Mouse (Mus musculus) spleen, adult 2 months (tissue): ENCODE measurements around the gene Khk. TPM values are rescaled to one million over a fixed set of nuclear protein-coding genes. Genes with fewer than 3 reads are reported as not detected.

ENCODE experiments used
- DNase-seq, 2 experiments: peaks; one replicate each; pipeline versions ENCODE4 v3.0.0 to v3.0.0-alpha.2; 2012 to 2021; ENCODE audit warnings: low spot score in 2 of 2, low read depth in 1 of 2
- H3K27ac ChIP-seq: fragments of 200-500 bp; 2 replicates; pipeline ENCODE4 v1.5.1; 2012; ENCODE audit warnings: low read length, inconsistent platforms; ENCODE audit not compliant: insufficient read depth
- H3K27me3 ChIP-seq: fragments of 200-500 bp; 2 replicates; pipeline ENCODE4 v1.6.1; 2012; ENCODE audit warnings: mild to moderate bottlenecking, moderate library complexity, low read length, inconsistent platforms; ENCODE audit not compliant: control insufficient read depth, insufficient read depth
- H3K36me3 ChIP-seq: fragments of 200-500 bp; 2 replicates; pipeline ENCODE4 v1.6.1; 2012; ENCODE audit warnings: mild to moderate bottlenecking, low read length, inconsistent platforms; ENCODE audit not compliant: control insufficient read depth, insufficient read depth
- H3K4me1 ChIP-seq: fragments of 200-500 bp; 2 replicates; pipeline ENCODE4 v1.6.1; 2011; ENCODE audit warnings: inconsistent platforms; ENCODE audit not compliant: control insufficient read depth, insufficient read depth, insufficient read length
- H3K4me3 ChIP-seq: fragments of 200-500 bp; 2 replicates; pipeline ENCODE4 v1.5.1; 2011; ENCODE audit warnings: mild to moderate bottlenecking, inconsistent platforms; ENCODE audit not compliant: insufficient read depth, insufficient read length; ENCODE audit errors: extremely low read depth
- CTCF ChIP-seq: fragments of 200-500 bp; IDR thresholded peaks from 2 replicates; pipeline ENCODE4 v1.5.1; 2011; ENCODE audit warnings: mild to moderate bottlenecking, inconsistent platforms; ENCODE audit not compliant: insufficient read depth, insufficient read length, insufficient replicate concordance; ENCODE audit errors: extremely low read depth
- POLR2A ChIP-seq: fragments of 200-500 bp; IDR thresholded peaks from 2 replicates; pipeline ENCODE4 v1.6.1; 2011; ENCODE audit warnings: low read depth, low read length, inconsistent platforms
- WGBS: fragments of 180-500 bp; shearing (Covaris S2); methylation state at CpG from one replicate; pipeline ENCODE4 v1.1.7; 2018; 5-methylcytosine and 5-hydroxymethylcytosine counted together
- polyA plus RNA-seq: library from polyadenylated mRNA; depleted of rRNA; stranded (reverse); fragments of >200 nt; gene quantifications from 2 replicates; pipeline ENCODE4 v1.2.3, GENCODE M21; 2012

Khk gene
- polyA plus RNA-seq, 1 experiment = 28.0 TPM

- no peak for DNase-seq
- peaks cover 8% of the 10 kb centered on the region; the same call in 1 of the 2 replicates for H3K4me1 ChIP-seq
- no peaks in the 10 kb centered on the region for H3K36me3 ChIP-seq
- H3K4me3 ChIP-seq = no peak overlapping the region
- WGBS = 92% methylated on average over 11 of the region's 11 CpGs
- 0 out of 2 replicates have a peak overlapping the region, but pooled peaks have one; percentile 7 for H3K27ac ChIP-seq
- H3K27me3 ChIP-seq = no peaks in the 10 kb centered on the region
- TF ChIP-seq POLR2A (no peak), CTCF (no peak)
Observed at GRCm38 (mm10) chr5:30917348-30917747, 3.9 kb upstream of the Khk start.

- Histone ChIP-seq H3K27me3 (no peaks in the 10 kb centered on the region), H3K27ac (no peak overlapping the region), H3K4me3 (no peak overlapping the region), H3K4me1 (peaks cover 8% of the 10 kb centered on the region; the same call in 1 of the 2 replicates), H3K36me3 (no peaks in the 10 kb centered on the region)
- DNase-seq = no peak
- 92% methylated on average over 31 of the region's 31 CpGs for WGBS
- no peak for TF ChIP-seq POLR2A
- TF ChIP-seq CTCF = no peak
Observed at GRCm38 (mm10) chr5:30917891-30918670, 3.1 kb upstream of the Khk start.

GRCm38 (mm10) chr5:30918691-30919090 is 2.5 kb upstream of the Khk start:
- TF ChIP-seq CTCF (no peak), POLR2A (no peak)
- Histone ChIP-seq H3K4me1 (peaks cover 8% of the 10 kb centered on the region; the same call in 1 of the 2 replicates), H3K27me3 (no peaks in the 10 kb centered on the region), H3K36me3 (no peaks in the 10 kb centered on the region), H3K4me3 (no peak overlapping the region), H3K27ac (no peak overlapping the region)
- 92% methylated on average over 8 of the region's 8 CpGs for WGBS
- no peak for DNase-seq

- Histone ChIP-seq H3K4me1 (peaks cover 8% of the 10 kb centered on the region; the same call in 1 of the 2 replicates), H3K27ac (no peak overlapping the region), H3K36me3 (no peaks in the 10 kb centered on the region), H3K4me3 (no peak overlapping the region), H3K27me3 (no peaks in the 10 kb centered on the region)
- TF ChIP-seq CTCF (no peak), POLR2A (no peak)
- no peak for DNase-seq
- 83% methylated on average over 11 of the region's 11 CpGs for WGBS
Observed at GRCm38 (mm10) chr5:30919831-30920614, 1.2 kb upstream of the Khk start.

GRCm38 (mm10) chr5:30920621-30921020 is 610 bp upstream of the Khk start:
- no peak for DNase-seq
- H3K4me3 ChIP-seq = no peak overlapping the region

GRCm38 (mm10) chr5:30922581-30923041 is 1.4 kb downstream of the Khk start:
- Histone ChIP-seq H3K36me3 (no peaks in the 10 kb centered on the region), H3K4me3 (no peak overlapping the region), H3K4me1 (peaks cover 3% of the 10 kb centered on the region; the same call in 1 of the 2 replicates), H3K27ac (no peak overlapping the region), H3K27me3 (no peaks in the 10 kb centered on the region)
- TF ChIP-seq POLR2A = no peak
- TF ChIP-seq CTCF = no peak
- DNase-seq = no peak
- WGBS = 81% methylated on average over 10 of the region's 10 CpGs

More at GRCm38 (mm10) chr5:30920621-30921020, 610 bp upstream of the Khk start:
- Histone ChIP-seq H3K27ac (no peak overlapping the region), H3K27me3 (no peaks in the 10 kb centered on the region), H3K36me3 (no peaks in the 10 kb centered on the region), H3K4me1 (peaks cover 4% of the 10 kb centered on the region; the same call in 1 of the 2 replicates)
- TF ChIP-seq POLR2A (no peak), CTCF (no peak)
- 82% methylated on average over 19 of the region's 19 CpGs for WGBS
